ENCODE assay signal across 8 mouse cellular contexts in genomic region chr10:86341589-86341988, GRCm38 (mm10). TPM values are rescaled to one million over a fixed set of nuclear protein-coding genes. Genes with fewer than 3 reads are reported as not detected.
DNase-seq lines count a peak whose midpoint lies in the region; ATAC-seq and TF ChIP-seq lines count a peak whose summit lies in the region.
"Had no signal": no experiment of that assay in that cellular context is flagged by ENCODE, and none has a peak within 500 bp of the region (broad histone marks: within the 10 kb centered on the region; RNA-seq: fewer than 3 reads in every experiment).

No protein-coding gene starts in this region.

- no peak overlapping the region for H3K9ac ChIP-seq in heart, embryonic 15.5 days
- H3K9ac ChIP-seq in liver, embryonic 12.5 days = no peak overlapping the region

- no peak for TF ChIP-seq CTCF in thymus, adult 2 months (IDR thresholded peaks at IDR 0.05; ENCODE audit: borderline replicate concordance, control insufficient read depth, extremely low read depth, insufficient read depth, low read length, poor library complexity)

- no peaks in the 10 kb centered on the region for H3K27me3 ChIP-seq in heart, embryonic 15.5 days
- H3K27me3 ChIP-seq in liver, embryonic 12.5 days (replicated peaks) = 0 out of 2 replicates have a peak, but pooled peaks cover 3% of the 10 kb centered on the region
- H3K27me3 ChIP-seq in thymus, adult 2 months (ENCODE audit: control insufficient read depth, insufficient read depth, low read length) = no peaks in the 10 kb centered on the region

- no peak overlapping the region for H3K4me3 ChIP-seq in heart, embryonic 15.5 days
- no peak overlapping the region for H3K4me3 ChIP-seq in liver, embryonic 12.5 days
- no peak overlapping the region for H3K4me3 ChIP-seq in thymus, adult 2 months (ENCODE audit: control insufficient read depth, insufficient read depth, low read length)
- H3K4me3 ChIP-seq: myocyte had no signal

- H3K36me3 ChIP-seq in heart, embryonic 15.5 days = peaks cover 23% of the 10 kb centered on the region; the same call in 1 of the 2 replicates
- peaks cover 9% of the 10 kb centered on the region; the same call in 1 of the 2 replicates for H3K36me3 ChIP-seq in liver, embryonic 12.5 days
- H3K36me3 ChIP-seq in thymus, adult 2 months (ENCODE audit: control insufficient read depth, insufficient read depth, low read length) = no peaks in the 10 kb centered on the region

- no peaks in the 10 kb centered on the region for H3K9me3 ChIP-seq in heart, embryonic 15.5 days (replicated peaks)
- H3K9me3 ChIP-seq in liver, embryonic 12.5 days (replicated peaks) = no peaks in the 10 kb centered on the region

- H3K4me1 ChIP-seq in heart, embryonic 15.5 days (replicated peaks) = peaks cover 86% of the 10 kb centered on the region
- H3K4me1 ChIP-seq in liver, embryonic 12.5 days = peaks cover 60% of the 10 kb centered on the region
- H3K4me1 ChIP-seq in thymus, adult 2 months (replicated peaks; ENCODE audit: control insufficient read depth, insufficient read depth, low read length) = no peaks in the 10 kb centered on the region

- peak; percentile 36 to 56 for DNase-seq in adrenal gland, adult 18-20 months (ENCODE audit: low spot score in 2 of 2)
- peak; percentile 59 for DNase-seq in adrenal gland, postnatal 25 days
- no peak for DNase-seq in spleen, postnatal 14 days (ENCODE audit: low spot score in 2 of 2)
- DNase-seq in thymus, adult 2 months = no peak
- no peak for DNase-seq in natural killer cell, adult 2 months (ENCODE audit: low spot score in 2 of 2)

- peak; percentile 63 for ATAC-seq in heart, embryonic 15.5 days (replicated peaks; ENCODE audit: insufficient number of reproducible peaks, insufficient read depth, low FRiP score, low read depth)
- no peak for ATAC-seq in liver, embryonic 12.5 days

- TF ChIP-seq POLR2A in thymus, adult 2 months (IDR thresholded peaks at IDR 0.05; ENCODE audit: control insufficient read depth, extremely low read depth, insufficient read depth, low read length, poor library complexity) = no peak

- 39% methylated on average over 8 of the region's 8 CpGs for WGBS in heart, embryonic 15.5 days
- WGBS in liver, embryonic 12.5 days (ENCODE audit: insufficient replicate concordance) = 58% methylated on average over 8 of the region's 8 CpGs
- WGBS in thymus, adult 2 months = 88% methylated on average over 8 of the region's 8 CpGs

- peak overlapping the region; percentile 71 for H3K27ac ChIP-seq in heart, embryonic 15.5 days
- H3K27ac ChIP-seq in liver, embryonic 12.5 days = peak overlapping the region; percentile 68
- H3K27ac ChIP-seq in thymus, adult 2 months (ENCODE audit: control insufficient read depth, insufficient read depth, low read length) = no peak overlapping the region

- H3K4me2 ChIP-seq in heart, embryonic 15.5 days = no peak overlapping the region
- H3K4me2 ChIP-seq in liver, embryonic 12.5 days = no peak overlapping the region

RNA-seq across cellular contexts. Expression of gene Timp3, which starts 41.4 kb away (rescaled TPM):
- 100 to 1,000 TPM; 511 to 546 TPM for total RNA-seq in adrenal gland, adult 18-20 months (2021)
- 388 and 389 TPM in 2 replicates for total RNA-seq in adrenal gland, postnatal 25 days (2021)
- 78.8 and 81.2 TPM in 2 replicates for polyA plus RNA-seq in heart, embryonic 15.5 days (2015; fragmentation: Nextera tagmentation; extraction: Ambion mirVana)
- polyA plus RNA-seq in liver, embryonic 12.5 days (2016; fragmentation: Nextera tagmentation; extraction: Ambion mirVana) = 16.3 and 17.0 TPM in 2 replicates
- 30.5 and 39.7 TPM in 2 replicates for polyA plus RNA-seq in thymus, adult 2 months (2012; rRNA removed)

Comparison
In these comparisons a context has a peak if more than half of its experiments do, and no peak if none do; other contexts are left out.
1. DNase-seq: peak in adrenal gland, adult 18-20 months (2 of 2) and adrenal gland, postnatal 25 days (single experiment); none in spleen, postnatal 14 days (0 of 2), thymus, adult 2 months (single experiment) and natural killer cell, adult 2 months (0 of 2).